Mouse (Mus musculus) adrenal gland, adult 10 weeks (tissue): ENCODE results near the gene Dclk2. TPM values are rescaled to one million over a fixed set of nuclear protein-coding genes. Genes with fewer than 3 reads are reported as not detected.

Experiments used
- polyA plus RNA-seq: library from polyadenylated mRNA; stranded (reverse); fragments of 350-450 nt; fragmentation: Illumina TruSeq; extraction: RNeasy Lipid Tissue Mini Kit (QIAGEN cat#74804); gene quantifications from one replicate; pipeline ENCODE4 v1.2.3, GENCODE M21; 2014; ENCODE audit warnings: low read depth, low replicate concordance

Dclk2 gene
- 3.1 TPM for polyA plus RNA-seq

GRCm38 (mm10) chr3:86920343-86921083 is at the start of gene Dclk2:
Gene Dclk2, minus strand, starts transcription at chr3:86920852.

Other genes starting within 250 kb of the Dclk2 start
- gene Cd1d1, start 78.6 kb upstream of the Dclk2 start, polyA plus RNA-seq = 939 TPM